Mouse (Mus musculus) subcutaneous adipose tissue, adult 2 months (tissue): Measurements from ENCODE around the gene Obox3. TPM values are rescaled to one million over a fixed set of nuclear protein-coding genes. Genes with fewer than 3 reads are reported as not detected.

ENCODE experiments used
- polyA plus RNA-seq: library from polyadenylated mRNA; depleted of rRNA; stranded (reverse); fragments of >200 nt; gene quantifications from 2 replicates; pipeline ENCODE4 v1.2.3, GENCODE M21; 2012; ENCODE audit warnings: low replicate concordance; rRNA removed

Obox3 gene
- polyA plus RNA-seq = not detected in 2 replicates

DNA sequence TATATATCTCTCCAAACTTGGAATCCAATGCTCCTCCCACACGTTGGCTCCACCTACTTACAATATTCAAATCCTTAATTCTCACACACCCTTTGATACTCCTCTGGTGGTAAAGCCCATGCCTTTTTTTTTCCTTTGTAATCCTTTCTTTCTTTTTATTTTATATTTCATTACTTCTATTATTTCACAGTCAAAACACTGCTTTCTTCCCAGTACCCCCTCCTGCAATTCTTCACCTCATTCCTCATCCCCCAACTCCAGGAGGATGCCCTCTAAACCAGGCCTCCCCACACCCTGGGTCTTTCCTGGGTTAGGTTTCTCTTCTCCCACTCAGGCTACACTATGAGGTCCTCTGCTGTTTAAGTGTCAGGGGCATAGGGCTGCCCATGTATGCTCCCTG is at the start of gene Obox3:
Obox3 (minus strand) TSS at position 101 of the 400 bp plus-strand sequence.

Other genes starting within 250 kb of the Obox3 start
- gene Obox5, start 110.2 kb upstream of the Obox3 start, polyA plus RNA-seq = not detected in 2 replicates
- not detected in 2 replicates for gene Obox6, start 199.8 kb upstream of the Obox3 start, polyA plus RNA-seq
- not detected in 2 replicates for gene Crx, start 240.1 kb upstream of the Obox3 start, polyA plus RNA-seq
- gene Crxos, start 242.7 kb upstream of the Obox3 start, polyA plus RNA-seq = not detected in 2 replicates